Mouse (Mus musculus) bone marrow macrophage, adult 2 months (primary cell): ENCODE data around the gene Rapgef4.

Source experiments
- CTCF ChIP-seq: IDR thresholded peaks from 2 replicates; pipeline ENCODE4 v1.5.1; 2012; ENCODE audit warnings: low read depth, mild to moderate bottlenecking, low read length, moderate library complexity
- POLR2A ChIP-seq: IDR thresholded peaks from 2 replicates; pipeline ENCODE4 v1.6.1; 2012; ENCODE audit warnings: mild to moderate bottlenecking, low read depth, low read length, borderline replicate concordance

DNA sequence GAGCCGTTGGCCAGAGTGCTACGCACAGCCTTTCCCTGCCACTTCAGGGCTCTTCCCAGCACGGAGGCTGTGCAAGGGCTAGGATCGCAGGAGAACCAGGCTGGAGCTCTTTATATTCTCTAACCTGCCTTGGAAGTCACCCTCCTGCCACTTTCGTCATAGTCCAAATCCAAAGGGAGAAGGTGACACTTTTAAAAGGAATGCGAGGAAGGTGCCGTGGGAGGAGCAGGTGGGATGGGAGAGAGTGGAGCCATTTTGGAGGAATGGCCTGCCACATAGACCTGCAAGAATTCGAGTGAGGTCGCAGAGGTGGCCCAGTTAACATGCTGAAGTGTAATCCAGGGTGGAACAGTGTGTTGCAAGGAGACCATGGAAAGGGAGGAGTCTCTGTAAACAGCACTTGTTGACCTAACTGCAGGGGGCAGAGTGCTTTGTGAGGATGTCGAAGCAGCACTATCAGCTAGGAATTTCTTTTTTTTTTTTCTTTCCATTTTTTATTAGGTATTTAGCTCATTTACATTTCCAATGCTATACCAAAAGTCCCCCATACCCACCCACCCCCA is 94.0 kb downstream of the Rapgef4 start:
- TF ChIP-seq CTCF (no peak), POLR2A (no peak)
